ENCODE assay signal across 50 mouse cellular contexts in the genomic region with DNA sequence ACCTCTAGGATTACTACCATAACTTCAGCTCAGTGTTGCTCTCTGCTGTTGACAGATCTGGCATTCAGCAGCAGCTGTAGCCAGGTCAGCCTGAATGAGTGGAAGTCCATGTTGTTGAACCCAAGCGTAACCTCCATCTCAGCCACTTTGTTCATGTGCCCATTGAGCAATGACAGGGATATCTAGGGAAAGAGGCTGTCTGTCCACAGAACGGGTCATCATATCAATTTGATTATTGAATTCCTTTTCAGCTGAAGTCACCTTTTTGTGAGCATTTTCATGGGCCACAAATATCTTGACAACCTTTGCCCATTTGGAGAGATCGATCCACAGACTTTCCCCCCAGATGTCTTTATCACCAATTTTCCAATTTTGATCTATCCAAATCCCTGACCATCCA. TPM values are rescaled to one million over a fixed set of nuclear protein-coding genes. Genes with fewer than 3 reads are reported as not detected.
"Had no signal": no experiment of that assay in that cellular context is flagged by ENCODE, and none has a peak within 500 bp of the region (broad histone marks: within the 10 kb centered on the region; RNA-seq: fewer than 3 reads in every experiment).

No protein-coding gene starts in this region.

- H3K36me3 ChIP-seq: heart, embryonic 10.5 days; heart, embryonic 12.5 days; heart, embryonic 13.5 days; heart, embryonic 15.5 days; hindbrain, embryonic 10.5 days; hindbrain, embryonic 12.5 days; hindbrain, embryonic 13.5 days; hindbrain, embryonic 15.5 days; intestine, embryonic 15.5 days; kidney, embryonic 15.5 days had no signal

- H3K4me1 ChIP-seq: heart, embryonic 10.5 days; heart, embryonic 12.5 days; heart, embryonic 13.5 days; heart, embryonic 15.5 days; hindbrain, embryonic 10.5 days; hindbrain, embryonic 12.5 days; hindbrain, embryonic 13.5 days; hindbrain, embryonic 15.5 days; intestine, embryonic 15.5 days; kidney, embryonic 15.5 days had no signal

- ATAC-seq: hindbrain, embryonic 16.5 days; hindbrain, postnatal 0 days; inflammation-experienced regulatory T-cells, adult 6 months; intestine, embryonic 15.5 days; intestine, embryonic 16.5 days; intestine, postnatal 0 days had no signal

- H3K27me3 ChIP-seq: heart, embryonic 12.5 days; heart, embryonic 13.5 days; heart, embryonic 15.5 days; hindbrain, embryonic 12.5 days; hindbrain, embryonic 13.5 days; hindbrain, embryonic 15.5 days; intestine, embryonic 15.5 days; kidney, embryonic 15.5 days had no signal

- H3K4me2 ChIP-seq: heart, embryonic 11.5 days; heart, embryonic 12.5 days; heart, embryonic 13.5 days; heart, embryonic 15.5 days; hindbrain, embryonic 12.5 days; hindbrain, embryonic 13.5 days; hindbrain, embryonic 14.5 days; hindbrain, embryonic 15.5 days; intestine, embryonic 15.5 days; kidney, embryonic 15.5 days had no signal

- H3K27ac ChIP-seq: heart, embryonic 10.5 days; heart, embryonic 13.5 days; heart, embryonic 15.5 days; hindbrain, embryonic 10.5 days; hindbrain, embryonic 12.5 days; hindbrain, embryonic 13.5 days; hindbrain, embryonic 14.5 days; hindbrain, embryonic 15.5 days; hindbrain, postnatal 0 days; intestine, embryonic 15.5 days; kidney, embryonic 15.5 days; kidney, postnatal 0 days; layer of hippocampus, adult 2 months had no signal

- DNase-seq: heart, postnatal 10 days; heart, postnatal 14 days; heart, postnatal 36 days; heart, postnatal 4 days; kidney, adult 11 months; kidney, adult 18-20 months; kidney, adult 2 months; kidney, adult 8-10 months; kidney, adult 9 months; kidney, postnatal 10 days; kidney, postnatal 14 days; kidney, postnatal 25 days; kidney, postnatal 36 days; kidney, postnatal 4 days; layer of hippocampus, adult 9-11 months; layer of hippocampus, postnatal 36 days had no signal

- H3K4me3 ChIP-seq: heart, embryonic 10.5 days; heart, embryonic 12.5 days; heart, embryonic 13.5 days; heart, embryonic 15.5 days; hindbrain, embryonic 10.5 days; hindbrain, embryonic 12.5 days; hindbrain, embryonic 13.5 days; hindbrain, embryonic 15.5 days; intestine, embryonic 15.5 days; kidney, embryonic 15.5 days; layer of hippocampus, adult 2 months had no signal

- H3K9ac ChIP-seq: heart, embryonic 12.5 days; heart, embryonic 13.5 days; heart, embryonic 15.5 days; hindbrain, embryonic 12.5 days; hindbrain, embryonic 13.5 days; hindbrain, embryonic 14.5 days; hindbrain, embryonic 15.5 days; intestine, embryonic 15.5 days; kidney, embryonic 15.5 days had no signal

- H3K9me3 ChIP-seq: hindbrain, embryonic 15.5 days; intestine, embryonic 15.5 days had no signal

RNA-seq across cellular contexts. Expression of gene Ly6f, which starts 51.9 kb away (rescaled TPM):
- total RNA-seq: heart, postnatal 10 days; heart, postnatal 14 days; heart, postnatal 25 days; heart, postnatal 36 days; heart, postnatal 4 days; hematopoietic stem cell, adult 5-6 weeks; hindbrain, postnatal 0 days; layer of hippocampus, adult 18-20 months; layer of hippocampus, adult 2 months; layer of hippocampus, adult 8-10 months; layer of hippocampus, postnatal 10 days; layer of hippocampus, postnatal 14 days; layer of hippocampus, postnatal 25 days; layer of hippocampus, postnatal 36 days; left cerebral cortex, adult 18-20 months had no signal
- polyA plus RNA-seq: heart, embryonic 10.5 days; heart, embryonic 11.5 days; heart, embryonic 12.5 days; heart, embryonic 13.5 days; heart, embryonic 14.5 days; heart, embryonic 15.5 days; heart, embryonic 16.5 days; heart, postnatal 0 days; hindbrain, embryonic 10.5 days; hindbrain, embryonic 11.5 days; hindbrain, embryonic 12.5 days; hindbrain, embryonic 13.5 days; hindbrain, embryonic 14.5 days; hindbrain, embryonic 15.5 days; hindbrain, embryonic 16.5 days; hindbrain, postnatal 0 days; inflammation-experienced regulatory T-cells, adult 6 months; intestine, embryonic 14.5 days; kidney, embryonic 14.5 days; kidney, embryonic 15.5 days; large intestine, adult 2 months had no signal
